Mouse (Mus musculus): Measurements from ENCODE around the gene Lrrfip1. TPM values are rescaled to one million over a fixed set of nuclear protein-coding genes. Genes with fewer than 3 reads are reported as not detected.

Lrrfip1 gene
- polyA plus RNA-seq, 1 experiment from 2014 or later, result 54.3 TPM

DNA sequence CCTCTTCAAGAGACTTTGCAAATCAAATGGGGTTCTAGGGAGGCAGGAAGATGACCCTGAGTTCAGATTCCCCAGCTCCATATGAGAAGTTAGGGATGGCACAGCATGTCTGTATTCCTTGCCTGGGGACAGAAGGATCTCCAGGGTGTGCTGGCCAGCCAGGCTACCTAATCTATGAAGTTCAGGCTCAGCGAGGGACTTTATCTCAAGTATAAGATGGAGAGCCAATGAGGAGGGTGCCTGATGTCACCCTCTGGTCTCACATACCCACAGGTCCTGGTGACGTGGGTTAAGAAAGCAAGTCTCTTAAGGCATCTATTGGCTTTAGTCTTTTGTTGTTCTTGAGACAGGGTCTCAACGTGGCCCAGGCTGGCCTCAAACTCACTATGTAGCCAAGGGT is 124.9 kb downstream of the Lrrfip1 start:
- 83% methylated on average over 3 of the region's 3 CpGs for WGBS
- peaks cover 21% of the 10 kb centered on the region for H3K36me3 ChIP-seq (ENCODE audit: control insufficient read depth, insufficient read depth, low read length)
- ATAC-seq (ENCODE audit: insufficient number of reproducible peaks, insufficient read depth, low FRiP score, low read depth), result no peak
- H3K9me3 ChIP-seq (ENCODE audit: control insufficient read depth, low read depth, low read length), result 0 out of 2 replicates have a peak, but pooled peaks cover 4% of the 10 kb centered on the region
- no peak overlapping the region for H3K4me3 ChIP-seq (ENCODE audit: low read depth, low read length)
- H3K27ac ChIP-seq (ENCODE audit: low read length), result no peak overlapping the region
- H3K4me1 ChIP-seq (ENCODE audit: control insufficient read depth, insufficient read depth, low read length), result no peaks in the 10 kb centered on the region
- no peak overlapping the region for H3K9ac ChIP-seq (replicated peaks; ENCODE audit: low read depth, low read length)
- H3K27me3 ChIP-seq (ENCODE audit: control insufficient read depth, insufficient read depth, low read length), result no peaks in the 10 kb centered on the region
- H3K4me2 ChIP-seq (replicated peaks; ENCODE audit: low read depth, low read length), result no peak overlapping the region

GRCm38 (mm10) chr1:91128849-91129248 is 130.3 kb downstream of the Lrrfip1 start:
- Histone ChIP-seq H3K4me1 (ENCODE audit: control insufficient read depth, insufficient read depth, low read length) (no peaks in the 10 kb centered on the region), H3K4me2 (replicated peaks; ENCODE audit: low read depth, low read length) (no peak overlapping the region), H3K9ac (replicated peaks; ENCODE audit: low read depth, low read length) (no peak overlapping the region), H3K36me3 (ENCODE audit: control insufficient read depth, insufficient read depth, low read length) (peaks cover 16% of the 10 kb centered on the region), H3K27me3 (ENCODE audit: control insufficient read depth, insufficient read depth, low read length) (no peaks in the 10 kb centered on the region), H3K27ac (ENCODE audit: low read length) (no peak overlapping the region), H3K4me3 (ENCODE audit: low read depth, low read length) (no peak overlapping the region), H3K9me3 (ENCODE audit: control insufficient read depth, low read depth, low read length) (0 out of 2 replicates have a peak, but pooled peaks cover 4% of the 10 kb centered on the region)
- WGBS, result 87% methylated on average over 4 of the region's 4 CpGs
- ATAC-seq (ENCODE audit: insufficient number of reproducible peaks, insufficient read depth, low FRiP score, low read depth), result no peak

- Histone ChIP-seq H3K4me1 (ENCODE audit: control insufficient read depth, insufficient read depth, low read length) (no peaks in the 10 kb centered on the region), H3K36me3 (ENCODE audit: control insufficient read depth, insufficient read depth, low read length) (no peaks in the 10 kb centered on the region), H3K9me3 (ENCODE audit: control insufficient read depth, low read depth, low read length) (no peaks in the 10 kb centered on the region), H3K27me3 (ENCODE audit: control insufficient read depth, insufficient read depth, low read length) (no peaks in the 10 kb centered on the region), H3K4me2 (replicated peaks; ENCODE audit: low read depth, low read length) (no peak overlapping the region), H3K27ac (ENCODE audit: low read length) (no peak overlapping the region), H3K9ac (replicated peaks; ENCODE audit: low read depth, low read length) (no peak overlapping the region), H3K4me3 (ENCODE audit: low read depth, low read length) (no peak overlapping the region)
- WGBS, result 72% methylated on average over 2 of the region's 2 CpGs
- no peak for ATAC-seq (ENCODE audit: insufficient number of reproducible peaks, insufficient read depth, low FRiP score, low read depth)
These were observed 138.5 kb downstream of the Lrrfip1 start for GRCm38 (mm10) chr1:91137036-91137435.

DNA sequence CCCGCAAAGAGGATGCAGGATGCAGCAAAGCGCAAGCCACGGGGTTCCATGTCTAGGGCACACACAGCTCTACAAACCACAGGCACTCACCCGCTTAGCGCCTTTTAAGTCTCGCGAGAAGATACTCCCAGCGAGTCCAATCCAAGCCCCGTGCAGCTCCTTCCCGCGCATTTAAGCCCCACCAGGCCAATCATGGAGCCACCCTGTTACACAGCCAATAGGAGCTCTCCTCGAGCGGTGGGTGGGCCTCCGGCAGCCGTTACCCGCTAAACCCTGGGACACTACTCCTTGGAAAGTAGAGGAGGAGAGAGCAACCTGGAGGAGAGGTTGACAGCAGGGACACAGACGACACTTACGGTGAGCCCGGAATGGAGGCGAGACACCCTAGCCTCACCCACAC is 146.3 kb downstream of the Lrrfip1 start, which contains the start of gene Rbm44:
Rbm44 (plus strand) TSS at position 277 of the 400 bp plus-strand sequence.
- H3K4me2 ChIP-seq (replicated peaks; ENCODE audit: low read depth, low read length), result no peak within 1 kb of the TSS
- no peak within 1 kb of the TSS for H3K9ac ChIP-seq (replicated peaks; ENCODE audit: low read depth, low read length)
- ATAC-seq (ENCODE audit: insufficient number of reproducible peaks, insufficient read depth, low FRiP score, low read depth), result no peak
- no peaks in the 10 kb centered on the region for H3K27me3 ChIP-seq (ENCODE audit: control insufficient read depth, insufficient read depth, low read length)
- H3K27ac ChIP-seq (ENCODE audit: low read length), result no peak within 1 kb of the TSS
- 69% methylated on average over 20 of the region's 20 CpGs for WGBS
- H3K9me3 ChIP-seq (ENCODE audit: control insufficient read depth, low read depth, low read length), result no peaks in the 10 kb centered on the region
- H3K4me3 ChIP-seq (ENCODE audit: low read depth, low read length), result no peak within 1 kb of the TSS
- H3K36me3 ChIP-seq (ENCODE audit: control insufficient read depth, insufficient read depth, low read length), result no peaks in the 10 kb centered on the region
- no peaks in the 10 kb centered on the region for H3K4me1 ChIP-seq (ENCODE audit: control insufficient read depth, insufficient read depth, low read length)

GRCm38 (mm10) chr1:91151509-91151908 is 153.0 kb downstream of the Lrrfip1 start:
- Histone ChIP-seq H3K9me3 (ENCODE audit: control insufficient read depth, low read depth, low read length) (no peaks in the 10 kb centered on the region), H3K27ac (ENCODE audit: low read length) (no peak overlapping the region), H3K36me3 (ENCODE audit: control insufficient read depth, insufficient read depth, low read length) (no peaks in the 10 kb centered on the region), H3K4me1 (ENCODE audit: control insufficient read depth, insufficient read depth, low read length) (no peaks in the 10 kb centered on the region), H3K4me3 (ENCODE audit: low read depth, low read length) (no peak overlapping the region), H3K4me2 (replicated peaks; ENCODE audit: low read depth, low read length) (no peak overlapping the region), H3K9ac (replicated peaks; ENCODE audit: low read depth, low read length) (no peak overlapping the region), H3K27me3 (ENCODE audit: control insufficient read depth, insufficient read depth, low read length) (no peaks in the 10 kb centered on the region)
- ATAC-seq (ENCODE audit: insufficient number of reproducible peaks, insufficient read depth, low FRiP score, low read depth), result no peak
- 70% methylated on average over 2 of the region's 2 CpGs for WGBS

- 80% methylated on average over 6 of the region's 6 CpGs for WGBS
- Histone ChIP-seq H3K9me3 (ENCODE audit: control insufficient read depth, low read depth, low read length) (no peaks in the 10 kb centered on the region), H3K36me3 (ENCODE audit: control insufficient read depth, insufficient read depth, low read length) (no peaks in the 10 kb centered on the region), H3K4me2 (replicated peaks; ENCODE audit: low read depth, low read length) (no peak overlapping the region), H3K27ac (ENCODE audit: low read length) (no peak overlapping the region), H3K4me3 (ENCODE audit: low read depth, low read length) (no peak overlapping the region), H3K9ac (replicated peaks; ENCODE audit: low read depth, low read length) (no peak overlapping the region), H3K4me1 (ENCODE audit: control insufficient read depth, insufficient read depth, low read length) (no peaks in the 10 kb centered on the region), H3K27me3 (ENCODE audit: control insufficient read depth, insufficient read depth, low read length) (no peaks in the 10 kb centered on the region)
- no peak for ATAC-seq (ENCODE audit: insufficient number of reproducible peaks, insufficient read depth, low FRiP score, low read depth)
These were observed 168.3 kb downstream of the Lrrfip1 start for GRCm38 (mm10) chr1:91166798-91167197.

DNA sequence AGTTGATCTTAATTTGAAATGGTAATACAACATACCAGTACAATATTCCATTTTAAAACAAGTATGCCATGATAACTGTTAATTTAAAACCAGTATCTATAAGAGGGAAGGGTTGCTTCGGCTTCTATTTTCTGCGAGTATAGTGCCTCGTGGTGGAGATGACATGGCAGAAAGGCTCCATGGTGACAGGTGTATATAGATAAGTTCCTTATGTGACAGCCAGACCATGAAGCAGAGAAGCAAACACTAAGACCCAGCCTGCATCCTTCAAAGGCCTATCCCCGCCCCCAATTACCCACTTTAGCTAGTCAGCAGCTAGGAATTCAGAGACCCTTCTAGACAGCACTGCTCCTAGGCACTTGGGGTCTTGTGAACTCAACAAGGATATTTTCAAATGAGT is 170.6 kb downstream of the Lrrfip1 start:
- no peak overlapping the region for H3K4me3 ChIP-seq (ENCODE audit: low read depth, low read length)
- H3K4me1 ChIP-seq (ENCODE audit: control insufficient read depth, insufficient read depth, low read length), result no peaks in the 10 kb centered on the region

DNA sequence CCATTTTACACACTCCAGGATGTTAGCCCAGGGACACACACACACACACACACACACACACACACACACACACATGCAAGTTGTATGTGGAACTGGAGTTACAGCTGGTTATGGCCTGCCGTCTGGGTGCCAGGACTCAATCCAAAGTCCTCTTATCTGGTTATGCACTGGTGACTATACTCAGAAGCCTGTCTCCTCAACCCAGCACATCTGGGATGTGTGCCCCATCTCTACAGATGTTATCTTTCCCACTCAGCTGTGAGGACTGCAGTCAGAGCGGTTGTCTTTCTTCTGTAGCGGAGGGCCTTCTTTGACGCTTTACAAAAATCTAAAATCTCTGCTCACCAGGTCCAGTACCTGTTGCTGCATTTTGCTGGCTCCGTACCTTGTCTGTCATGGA is 176.3 kb downstream of the Lrrfip1 start:
- no peaks in the 10 kb centered on the region for H3K36me3 ChIP-seq (ENCODE audit: control insufficient read depth, insufficient read depth, low read length)
- 88% methylated on average over 5 of the region's 5 CpGs for WGBS
- no peaks in the 10 kb centered on the region for H3K9me3 ChIP-seq (ENCODE audit: control insufficient read depth, low read depth, low read length)
- no peak overlapping the region for H3K9ac ChIP-seq (replicated peaks; ENCODE audit: low read depth, low read length)
- peaks cover 5% of the 10 kb centered on the region; the same call in 1 of the 2 replicates for H3K4me1 ChIP-seq (ENCODE audit: control insufficient read depth, insufficient read depth, low read length)
- H3K4me3 ChIP-seq (ENCODE audit: low read depth, low read length), result no peak overlapping the region
- H3K27ac ChIP-seq (ENCODE audit: low read length), result no peak overlapping the region
- H3K4me2 ChIP-seq (replicated peaks; ENCODE audit: low read depth, low read length), result no peak overlapping the region
- no peak for ATAC-seq (ENCODE audit: insufficient number of reproducible peaks, insufficient read depth, low FRiP score, low read depth)
- H3K27me3 ChIP-seq (ENCODE audit: control insufficient read depth, insufficient read depth, low read length), result no peaks in the 10 kb centered on the region

More for the DNA sequence above, 170.6 kb downstream of the Lrrfip1 start:
- WGBS, result 76% methylated on average over 4 of the region's 4 CpGs
- no peak for ATAC-seq (ENCODE audit: insufficient number of reproducible peaks, insufficient read depth, low FRiP score, low read depth)
- Histone ChIP-seq H3K27me3 (ENCODE audit: control insufficient read depth, insufficient read depth, low read length) (no peaks in the 10 kb centered on the region), H3K9ac (replicated peaks; ENCODE audit: low read depth, low read length) (no peak overlapping the region), H3K27ac (ENCODE audit: low read length) (no peak overlapping the region), H3K4me2 (replicated peaks; ENCODE audit: low read depth, low read length) (no peak overlapping the region), H3K9me3 (ENCODE audit: control insufficient read depth, low read depth, low read length) (no peaks in the 10 kb centered on the region), H3K36me3 (ENCODE audit: control insufficient read depth, insufficient read depth, low read length) (no peaks in the 10 kb centered on the region)

DNA sequence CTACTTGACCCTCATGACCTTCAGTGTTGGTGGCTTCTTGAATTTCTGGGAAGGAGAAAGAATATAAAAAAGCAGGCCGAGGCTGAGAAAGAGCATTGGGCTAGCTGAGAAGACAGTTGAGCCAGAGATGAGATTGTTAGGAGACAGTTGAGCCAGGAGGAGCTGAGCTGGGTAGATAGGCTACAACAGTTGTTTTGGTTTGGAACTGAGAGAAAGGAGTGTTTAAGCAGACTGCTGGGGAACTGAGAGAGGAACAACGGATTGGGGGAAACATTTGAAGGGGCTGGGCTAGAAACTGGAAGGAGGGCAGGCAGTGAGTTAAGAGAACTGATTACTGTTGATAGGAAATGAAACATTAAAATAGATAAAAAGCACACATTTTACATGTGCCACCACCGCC is 177.5 kb downstream of the Lrrfip1 start:
- peaks cover 10% of the 10 kb centered on the region; the same call in 1 of the 2 replicates for H3K4me1 ChIP-seq (ENCODE audit: control insufficient read depth, insufficient read depth, low read length)
- no peak overlapping the region for H3K27ac ChIP-seq (ENCODE audit: low read length)
- ATAC-seq (ENCODE audit: insufficient number of reproducible peaks, insufficient read depth, low FRiP score, low read depth), result no peak
- 58% methylated on average over 3 of the region's 3 CpGs for WGBS
- no peak overlapping the region for H3K4me3 ChIP-seq (ENCODE audit: low read depth, low read length)
- H3K9ac ChIP-seq (replicated peaks; ENCODE audit: low read depth, low read length), result no peak overlapping the region
- no peak overlapping the region for H3K4me2 ChIP-seq (replicated peaks; ENCODE audit: low read depth, low read length)
- no peaks in the 10 kb centered on the region for H3K36me3 ChIP-seq (ENCODE audit: control insufficient read depth, insufficient read depth, low read length)
- H3K9me3 ChIP-seq (ENCODE audit: control insufficient read depth, low read depth, low read length), result no peaks in the 10 kb centered on the region
- no peaks in the 10 kb centered on the region for H3K27me3 ChIP-seq (ENCODE audit: control insufficient read depth, insufficient read depth, low read length)

Data from stomach, embryonic 14.5 days (tissue).